Mouse (Mus musculus) gastrocnemius, postnatal 10 days (tissue): ENCODE measurements around the gene Sec1. TPM values are rescaled to one million over a fixed set of nuclear protein-coding genes. Genes with fewer than 3 reads are reported as not detected.

Experiments used
- DNase-seq: peaks from one replicate; pipeline ENCODE4 v3.0.0; 2021; ENCODE audit warnings: mixed read lengths
- long read RNA-seq, 2 experiments: library from polyadenylated mRNA; stranded (forward); transcript quantifications; one replicate each; pipeline ENCODE4 v2.0.0; 2021
- total RNA-seq, 2 experiments: library from RNA; stranded (reverse); gene quantifications; 2 replicates each; pipeline ENCODE4 v1.2.3; 2021

The Sec1 gene
- under 1 TPM in 1 of 2 experiments, not detected in 1; 0.21 TPM for total RNA-seq
- long read RNA-seq, experiment 1: 0 reads
- long read RNA-seq, experiment 2: 0 reads

DNA sequence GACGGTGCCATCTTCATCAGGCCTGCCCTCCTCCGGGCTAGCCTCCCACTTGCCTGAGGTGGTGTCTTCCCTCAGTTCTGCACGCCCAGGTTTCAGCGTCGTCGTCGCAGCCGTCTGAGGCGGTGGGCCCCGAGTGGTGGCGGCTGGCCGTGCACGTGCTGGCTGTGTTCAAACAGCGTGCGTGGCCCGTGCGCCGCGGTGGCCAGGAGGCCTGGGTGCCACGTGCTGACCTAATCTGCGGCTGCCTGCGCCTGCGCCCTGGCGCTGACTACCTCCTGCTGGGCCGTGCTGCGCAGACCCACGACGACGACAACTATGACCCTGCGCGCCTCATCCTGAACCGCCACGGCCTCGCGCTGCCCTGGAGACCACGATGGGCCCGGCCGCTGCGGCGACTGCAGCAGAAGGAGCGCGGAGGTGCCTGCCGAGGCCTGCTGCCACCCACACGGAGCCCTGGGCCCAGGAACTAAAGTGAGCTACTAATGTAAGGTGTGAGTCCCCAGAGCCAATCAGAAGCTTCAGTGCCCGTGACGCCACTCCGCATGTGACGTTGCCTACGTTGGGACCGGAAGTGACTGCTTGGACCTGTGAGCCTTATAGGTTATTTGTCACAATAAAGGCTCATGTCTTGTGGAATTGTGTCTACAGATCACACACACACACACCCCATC lies at the start of gene Sec1:
Sec1 (minus strand) TSS at position 482 of the 671 bp plus-strand sequence.
- DNase-seq: no peak

GRCm38 (mm10) chr7:45742338-45742737 lies 48.1 kb upstream of the Sec1 start:
- no peak for DNase-seq

DNA sequence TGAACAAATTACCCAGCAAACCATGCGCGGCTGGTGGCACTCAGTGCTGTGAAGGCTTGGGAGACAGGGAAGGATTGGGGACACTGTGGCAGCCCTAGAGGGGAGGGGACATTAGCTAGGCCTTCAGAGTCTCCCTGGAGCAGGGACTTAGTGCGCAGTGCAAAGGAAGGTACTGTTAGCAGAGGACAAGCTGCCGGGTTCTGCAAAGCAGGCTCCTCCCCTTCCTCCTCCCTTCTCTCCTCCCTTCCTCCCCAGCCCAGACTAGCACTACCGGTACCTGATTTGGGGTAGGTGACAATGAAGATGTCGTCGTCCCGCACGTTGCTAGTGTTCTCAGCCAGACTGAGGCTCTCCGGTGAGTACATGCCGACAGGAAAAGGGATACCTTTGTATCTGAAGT lies 47.6 kb upstream of the Sec1 start:
- DNase-seq: no peak

DNA sequence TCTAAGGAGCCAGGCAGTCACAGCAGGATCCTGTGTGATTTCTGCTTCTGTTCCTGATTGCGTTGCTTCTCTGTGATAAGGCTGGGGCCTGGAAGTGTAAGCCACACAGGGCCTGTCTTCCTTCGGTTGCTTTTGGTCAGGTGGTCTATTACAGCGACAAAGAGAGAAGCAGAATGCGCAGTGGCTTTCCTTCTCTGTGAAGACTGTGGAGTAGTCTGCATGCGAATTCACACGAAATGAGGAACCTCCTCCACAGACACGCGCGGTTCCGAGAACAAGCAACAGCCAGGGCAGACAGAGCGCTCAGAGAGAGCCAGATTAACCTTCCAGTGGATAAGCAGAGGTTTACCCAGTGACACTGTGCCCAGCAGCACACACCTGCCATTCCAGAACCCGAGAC lies 47.1 kb upstream of the Sec1 start:
- DNase-seq: no peak

DNA sequence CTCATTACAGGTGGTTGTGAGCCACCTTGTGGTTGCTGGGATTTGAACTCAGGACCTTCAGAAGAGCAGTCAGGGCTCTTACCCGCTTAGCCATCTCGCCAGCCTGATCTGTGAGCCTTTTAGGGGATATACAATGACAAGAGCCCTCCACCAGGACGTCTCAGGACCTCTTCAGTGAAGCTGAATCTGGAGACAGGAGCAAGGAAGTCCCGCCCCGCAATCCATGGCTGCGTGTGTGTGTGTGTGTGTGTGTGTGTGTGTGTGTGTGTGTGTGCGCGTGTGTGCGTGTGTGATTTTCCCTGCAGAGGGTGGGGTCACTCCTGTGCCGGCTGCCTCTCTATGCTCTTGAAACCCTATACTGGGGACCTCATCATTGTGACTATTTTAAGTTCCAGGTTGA lies 45.6 kb upstream of the Sec1 start:
- DNase-seq: no peak

DNA sequence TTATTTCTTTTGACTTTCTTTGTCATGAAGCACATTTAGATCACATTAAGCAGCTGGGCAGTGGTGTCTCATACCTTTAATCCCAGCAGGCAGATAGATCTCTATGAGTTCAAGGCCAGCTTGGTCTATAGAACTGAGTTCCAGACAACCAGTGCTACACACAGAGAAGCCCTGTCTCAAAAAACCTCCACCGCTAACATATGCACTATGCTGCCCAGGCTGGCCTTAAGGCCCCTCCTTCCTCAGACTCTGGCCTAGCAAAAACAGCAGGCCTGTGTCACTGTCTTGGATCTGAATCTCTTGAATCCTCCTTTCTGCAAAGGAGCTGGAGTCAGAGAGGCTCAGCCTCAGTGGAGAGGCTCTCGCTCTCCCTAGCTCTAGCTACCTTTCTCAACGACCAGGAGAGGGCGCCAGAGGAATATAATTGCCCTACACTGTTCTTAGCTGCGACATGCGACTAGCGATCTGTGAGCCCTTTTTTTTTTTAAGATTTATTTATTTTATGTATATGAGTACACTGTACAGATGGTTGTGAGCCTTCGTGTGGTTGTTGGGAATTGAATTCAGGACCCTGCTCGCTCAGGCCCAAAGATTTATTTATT lies 45.1 kb upstream of the Sec1 start:
- DNase-seq: peak; percentile 79

GRCm38 (mm10) chr7:45733477-45733876 lies 39.3 kb upstream of the Sec1 start:
- DNase-seq: no peak

DNA sequence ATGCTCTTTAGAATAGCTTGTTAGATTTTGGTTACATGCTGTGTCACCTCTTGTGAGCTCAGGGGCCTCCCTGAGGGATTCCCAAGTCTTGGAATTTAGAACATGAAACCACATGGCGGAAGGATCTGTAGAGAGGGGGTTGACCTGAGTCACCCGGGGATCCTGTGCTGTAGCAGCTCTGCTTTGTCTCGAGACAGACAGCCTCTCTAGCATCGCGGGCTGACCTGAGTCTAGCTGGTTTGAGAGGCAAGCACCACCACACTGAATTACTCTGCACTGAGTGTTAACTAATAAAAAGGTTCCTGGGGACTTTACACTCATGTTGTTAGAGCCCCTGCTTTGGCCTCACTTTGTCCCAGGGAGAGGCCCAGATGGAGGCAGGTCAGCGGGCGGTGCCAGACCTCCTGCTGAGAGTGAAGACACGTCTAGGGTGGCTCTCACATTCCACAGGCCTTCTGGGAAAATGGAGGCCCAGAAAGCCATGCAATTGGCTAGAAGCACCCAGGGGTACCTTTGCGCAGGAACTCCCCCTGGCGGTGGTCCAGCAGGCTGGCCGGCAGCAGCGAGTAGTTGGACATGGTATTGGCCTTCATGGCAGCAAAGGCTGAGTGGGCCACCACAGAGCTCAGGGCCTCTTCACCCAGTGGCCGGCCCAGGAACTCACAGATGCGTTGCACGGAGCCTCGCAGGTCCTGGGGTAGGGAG lies 36.7 kb upstream of the Sec1 start:
- DNase-seq: peak; percentile 42

- no peak for DNase-seq
Observed at GRCm38 (mm10) chr7:45727625-45728024, 33.4 kb upstream of the Sec1 start.

DNA sequence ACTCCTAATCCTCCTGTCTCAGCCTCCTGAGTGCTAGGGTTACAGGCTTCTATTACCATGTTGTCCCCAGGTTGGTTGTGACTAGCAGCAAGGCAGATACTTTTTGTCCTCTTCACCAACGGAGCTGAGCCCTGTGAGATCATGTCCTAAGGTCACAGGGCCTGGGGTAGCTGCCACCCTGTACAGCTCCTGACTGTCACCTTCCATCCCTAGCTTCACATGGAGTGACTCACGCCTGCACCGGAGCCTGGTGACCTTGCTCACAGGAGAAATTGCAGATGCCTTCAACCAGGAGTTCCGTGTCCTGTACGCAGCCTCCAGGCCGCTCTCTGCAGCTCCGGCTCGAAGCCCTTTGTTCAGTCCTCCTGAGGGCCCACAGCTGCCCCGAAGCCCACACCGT lies 32.2 kb upstream of the Sec1 start:
- no peak for DNase-seq

- no peak for DNase-seq
Observed at GRCm38 (mm10) chr7:45725713-45726112, 31.5 kb upstream of the Sec1 start, which contains the start of gene Spaca4. Gene Spaca4 (minus strand): TSS chr7:45725813.

DNA sequence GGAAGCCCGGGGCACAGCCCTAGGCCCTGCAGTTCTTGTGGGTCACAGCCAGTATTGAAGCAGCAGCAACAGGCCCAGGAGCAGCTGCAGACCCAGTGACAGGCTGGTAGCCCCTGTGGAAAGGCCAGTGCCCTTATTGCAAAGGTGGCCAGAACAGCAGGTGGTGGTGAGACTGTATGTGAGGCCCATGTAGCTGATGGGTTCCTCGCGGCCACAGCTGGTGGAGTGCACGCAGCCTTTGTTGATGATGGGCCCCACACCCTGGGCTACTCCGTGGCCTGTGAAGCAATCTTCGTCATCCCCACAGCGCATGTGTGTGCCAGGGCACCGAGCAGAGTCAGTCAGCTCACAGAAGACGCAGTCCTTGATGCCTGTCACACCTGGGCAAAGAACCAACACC lies 30.9 kb upstream of the Sec1 start:
- DNase-seq: no peak

GRCm38 (mm10) chr7:45723781-45724180 lies 29.6 kb upstream of the Sec1 start:
- DNase-seq: no peak

DNA sequence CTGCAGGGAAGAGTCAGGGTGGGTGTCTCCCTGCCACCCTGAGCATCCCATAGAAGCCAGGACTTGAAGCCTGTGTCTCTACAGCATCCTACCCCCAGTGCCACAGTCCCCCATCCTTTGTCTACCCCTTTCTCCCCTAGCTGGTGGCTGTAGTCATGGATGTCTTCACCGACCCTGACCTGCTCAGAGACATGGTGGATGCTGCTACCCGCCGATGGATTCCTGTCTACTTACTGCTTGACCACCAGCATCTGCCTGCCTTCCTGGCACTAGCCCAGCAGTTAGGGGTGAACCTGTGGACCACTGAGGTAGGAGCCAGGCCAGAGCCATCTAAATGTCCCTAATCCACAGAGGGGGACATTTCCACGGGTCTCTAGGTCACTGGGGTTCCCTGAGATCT lies 29.1 kb upstream of the Sec1 start:
- DNase-seq: no peak

DNA sequence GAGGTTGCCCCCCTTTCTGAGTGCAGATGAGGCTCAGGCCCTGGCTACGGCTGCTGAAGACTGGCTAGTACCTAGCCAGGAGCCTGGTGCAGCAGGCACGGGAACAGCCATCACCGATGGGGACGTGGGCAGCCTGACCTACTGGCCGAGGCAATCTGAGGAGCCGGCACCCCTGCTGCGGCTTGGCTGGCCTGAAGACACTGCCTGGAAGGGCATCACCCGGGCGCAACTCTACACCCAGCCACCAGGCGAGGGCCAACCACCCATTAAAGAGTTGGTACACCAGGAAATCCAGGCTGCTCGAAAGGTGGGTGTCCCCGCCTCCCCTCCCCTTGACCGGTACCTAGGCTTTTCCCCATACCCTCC lies 28.1 kb upstream of the Sec1 start:
- peak; percentile 37 for DNase-seq

GRCm38 (mm10) chr7:45721642-45722347 lies 27.6 kb upstream of the Sec1 start:
- peak; percentile 25 for DNase-seq

- no peak for DNase-seq
Observed at GRCm38 (mm10) chr7:45721234-45721571, 27.0 kb upstream of the Sec1 start.

- peak; percentile 3 for DNase-seq
Observed at GRCm38 (mm10) chr7:45720413-45721233, 26.4 kb upstream of the Sec1 start, which contains the start of gene Fam83e. Gene Fam83e (plus strand): TSS chr7:45721212.

DNA sequence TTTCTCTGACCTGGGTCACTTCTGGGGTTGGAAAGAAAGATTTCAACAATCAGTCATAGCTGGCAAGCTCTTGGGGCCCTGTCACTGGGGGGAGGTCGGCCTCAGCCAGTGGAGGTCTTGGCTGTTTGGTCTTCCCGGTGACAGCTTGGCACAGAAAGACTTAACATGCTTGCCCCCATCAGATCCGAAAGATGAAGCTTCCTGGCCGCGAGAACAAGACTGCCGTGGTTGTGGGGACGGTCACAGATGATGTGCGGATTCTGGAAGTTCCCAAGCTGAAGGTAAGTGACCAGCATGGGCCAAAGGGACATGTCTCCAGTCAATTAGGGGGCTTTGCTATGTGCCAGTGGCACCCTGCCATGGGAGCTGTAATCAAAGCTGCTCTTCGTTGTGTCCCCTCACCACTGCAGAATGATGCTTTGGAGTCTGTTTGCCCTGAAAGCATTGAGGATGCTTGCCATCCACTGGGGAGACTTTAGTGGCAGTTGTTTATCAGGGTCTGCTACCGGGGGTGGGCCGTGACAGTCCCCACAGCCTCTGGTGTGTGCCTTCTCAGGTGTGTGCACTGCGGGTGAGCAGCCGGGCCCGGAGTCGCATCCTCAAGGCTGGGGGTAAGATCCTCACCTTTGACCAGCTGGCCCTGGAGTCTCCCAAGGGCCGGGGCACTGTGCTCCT lies 25.7 kb upstream of the Sec1 start:
- peak; percentile 7 for DNase-seq

GRCm38 (mm10) chr7:45719180-45719579 lies 25.0 kb upstream of the Sec1 start:
- peak; percentile 8 for DNase-seq

GRCm38 (mm10) chr7:45718331-45718730 lies 24.1 kb upstream of the Sec1 start:
- DNase-seq: no peak
